19 mouse cellular contexts compared by ENCODE assay signal in the genomic region with DNA sequence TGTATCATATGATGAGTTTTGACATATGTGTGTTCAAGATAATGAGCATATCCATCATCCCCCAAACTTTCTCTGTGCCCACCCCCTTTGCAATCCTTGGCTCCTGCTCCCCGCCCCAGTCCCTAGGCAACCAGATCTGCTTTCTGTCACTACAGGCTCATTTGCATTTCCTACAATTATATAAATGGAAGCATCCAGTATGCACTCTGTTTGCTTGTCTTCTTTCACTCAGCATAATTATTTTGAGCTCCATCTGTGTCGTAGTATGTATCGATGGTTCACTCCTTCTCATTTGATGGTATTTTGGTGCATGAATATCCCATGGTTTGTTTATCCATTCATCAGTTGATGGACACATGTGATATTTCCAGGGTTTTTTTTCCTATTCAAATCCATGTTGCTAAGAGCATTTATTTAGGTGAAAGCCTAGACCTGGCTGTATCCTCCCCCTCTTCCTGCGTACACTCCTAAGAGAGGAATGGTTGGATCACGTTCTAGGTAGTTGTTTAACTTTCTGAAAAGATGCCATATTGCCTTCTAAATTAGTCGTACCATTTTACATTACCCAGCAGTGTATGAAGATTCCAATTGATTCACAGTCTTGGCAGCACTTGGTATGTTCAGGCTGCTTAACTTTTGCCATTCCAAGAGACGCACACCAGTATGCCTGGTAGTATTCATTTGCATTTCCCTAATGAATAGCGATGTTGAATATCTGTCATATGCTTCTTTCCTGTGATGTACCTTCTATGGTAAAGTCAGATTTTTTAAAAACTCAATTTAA.
DNase-seq lines count a peak whose midpoint lies in the region; ATAC-seq and TF ChIP-seq lines count a peak whose summit lies in the region.
"Had no signal": no experiment of that assay in that cellular context is flagged by ENCODE, and none has a peak within 500 bp of the region (broad histone marks: within the 10 kb centered on the region; RNA-seq: fewer than 3 reads in every experiment).

No protein-coding gene starts in this region.

- H3K27me3 ChIP-seq in hindbrain, embryonic 13.5 days = no peaks in the 10 kb centered on the region
- H3K27me3 ChIP-seq in hindbrain, embryonic 14.5 days (ENCODE audit: control insufficient read depth, insufficient read depth, low read length) = no peaks in the 10 kb centered on the region
- H3K27me3 ChIP-seq in forebrain, postnatal 0 days (ENCODE audit: insufficient read depth, low read length) = no peaks in the 10 kb centered on the region
- H3K27me3 ChIP-seq: embryonic facial prominence, embryonic 13.5 days; hindbrain, embryonic 15.5 days; intestine, embryonic 15.5 days had no signal

- whole genome bisulfite sequencing in hindbrain, embryonic 13.5 days = 64% methylated on average over 8 of the region's 8 CpGs
- 58% methylated on average over 8 of the region's 8 CpGs for WGBS in hindbrain, embryonic 14.5 days
- 28% methylated on average over 8 of the region's 8 CpGs for WGBS in forebrain, postnatal 0 days

- peaks cover 6% of the 10 kb centered on the region; the same call in 1 of the 2 replicates for H3K4me1 ChIP-seq in hindbrain, embryonic 13.5 days (replicated peaks)
- H3K4me1 ChIP-seq in hindbrain, embryonic 14.5 days (replicated peaks; ENCODE audit: control insufficient read depth, insufficient read depth, low read length) = no peaks in the 10 kb centered on the region
- H3K4me1 ChIP-seq in forebrain, postnatal 0 days (ENCODE audit: insufficient read depth) = peaks cover 17% of the 10 kb centered on the region; the same call in 1 of the 2 replicates
- H3K4me1 ChIP-seq: embryonic facial prominence, embryonic 13.5 days; intestine, embryonic 15.5 days had no signal

- TF ChIP-seq CTCF in forebrain, postnatal 0 days (IDR thresholded peaks at IDR 0.05; ENCODE audit: low read depth) = no peak

- no peak overlapping the region for H3K4me2 ChIP-seq in hindbrain, embryonic 13.5 days
- H3K4me2 ChIP-seq in hindbrain, embryonic 14.5 days (replicated peaks) = no peak overlapping the region
- peak overlapping the region; percentile 10; the same call in 1 of the 2 replicates for H3K4me2 ChIP-seq in forebrain, postnatal 0 days (ENCODE audit: low read depth)
- H3K4me2 ChIP-seq: embryonic facial prominence, embryonic 13.5 days; heart, embryonic 11.5 days; hindbrain, embryonic 15.5 days; intestine, embryonic 15.5 days; midbrain, embryonic 11.5 days had no signal

- no peak for ATAC-seq in hindbrain, embryonic 13.5 days (ENCODE audit: low FRiP score)
- no peak for ATAC-seq in hindbrain, embryonic 14.5 days (ENCODE audit: low FRiP score)
- peak; percentile 95 for ATAC-seq in forebrain, postnatal 0 days
- no peak for ATAC-seq in erythroblast, adult 5-6 weeks (replicated peaks; ENCODE audit: low FRiP score, poor library complexity, severe bottlenecking)
- ATAC-seq: intestine, embryonic 15.5 days; lung, postnatal 0 days had no signal

- H3K9me3 ChIP-seq in hindbrain, embryonic 13.5 days = no peaks in the 10 kb centered on the region
- H3K9me3 ChIP-seq in hindbrain, embryonic 14.5 days (ENCODE audit: control insufficient read depth, low read length) = no peaks in the 10 kb centered on the region
- no peaks in the 10 kb centered on the region for H3K9me3 ChIP-seq in forebrain, postnatal 0 days (ENCODE audit: low read length)
- H3K9me3 ChIP-seq: embryonic facial prominence, embryonic 13.5 days; hindbrain, embryonic 15.5 days; intestine, embryonic 15.5 days had no signal

- no peak overlapping the region for H3K9ac ChIP-seq in hindbrain, embryonic 13.5 days
- H3K9ac ChIP-seq in hindbrain, embryonic 14.5 days = no peak overlapping the region
- H3K9ac ChIP-seq in forebrain, postnatal 0 days = no peak overlapping the region
- H3K9ac ChIP-seq: embryonic facial prominence, embryonic 13.5 days; hindbrain, embryonic 15.5 days; intestine, embryonic 15.5 days had no signal

- no peak for DNase-seq in hindbrain, embryonic 14.5 days (ENCODE audit: low spot score)
- DNase-seq in right cerebral cortex, adult 18-20 months = peak; percentile 18
- DNase-seq in right cerebral cortex, postnatal 25 days = no peak
- DNase-seq in forebrain, postnatal 0 days = peak; percentile 80
- DNase-seq in telencephalon, adult 2 months (ENCODE audit: low read depth, low spot score) = peak; percentile 48
- DNase-seq: adrenal gland, adult 2 months; cerebellum, adult 9-11 months; heart, postnatal 14 days; kidney, postnatal 36 days; left cerebral cortex, postnatal 4 days; liver had no signal

- 0 out of 2 replicates have a peak overlapping the region, but pooled peaks have one; percentile 30 for H3K27ac ChIP-seq in hindbrain, embryonic 13.5 days
- no peak overlapping the region for H3K27ac ChIP-seq in hindbrain, embryonic 14.5 days
- H3K27ac ChIP-seq in forebrain, postnatal 0 days (ENCODE audit: low read depth, low read length) = peak overlapping the region; percentile 69
- H3K27ac ChIP-seq: embryonic facial prominence, embryonic 13.5 days; hindbrain, embryonic 15.5 days; intestine, embryonic 15.5 days had no signal

- no peak overlapping the region for H3K4me3 ChIP-seq in hindbrain, embryonic 13.5 days
- no peak overlapping the region for H3K4me3 ChIP-seq in hindbrain, embryonic 14.5 days (replicated peaks; ENCODE audit: low read length)
- H3K4me3 ChIP-seq in forebrain, postnatal 0 days (ENCODE audit: low read depth, low read length) = no peak overlapping the region
- H3K4me3 ChIP-seq: embryonic facial prominence, embryonic 13.5 days; hindbrain, embryonic 15.5 days; intestine, embryonic 15.5 days had no signal

- H3K36me3 ChIP-seq in hindbrain, embryonic 13.5 days = no peaks in the 10 kb centered on the region
- H3K36me3 ChIP-seq in hindbrain, embryonic 14.5 days (replicated peaks; ENCODE audit: control insufficient read depth, insufficient read depth) = no peaks in the 10 kb centered on the region
- no peaks in the 10 kb centered on the region for H3K36me3 ChIP-seq in forebrain, postnatal 0 days (ENCODE audit: insufficient read depth)
- H3K36me3 ChIP-seq: embryonic facial prominence, embryonic 13.5 days; hindbrain, embryonic 15.5 days; intestine, embryonic 15.5 days had no signal

Comparison
In these comparisons a context has a peak if more than half of its experiments do, and no peak if none do; other contexts are left out.
1. DNase-seq: peak in right cerebral cortex, adult 18-20 months (single experiment), forebrain, postnatal 0 days (single experiment) and telencephalon, adult 2 months (single experiment); none in hindbrain, embryonic 14.5 days (single experiment) and right cerebral cortex, postnatal 25 days (single experiment).